Mouse (Mus musculus) cerebellum, postnatal 10 days (tissue): ENCODE results near the gene 1700025G04Rik.

Experiments
- DNase-seq, 2 experiments: peaks; one replicate each; pipeline ENCODE4 v3.0.0; 2021; ENCODE audit warnings: mixed read lengths in 2 of 2

Gene 1700025G04Rik

GRCm38 (mm10) chr1:151891194-151891593, 198.7 kb downstream of the 1700025G04Rik start:
- DNase-seq, result no peak

GRCm38 (mm10) chr1:151890041-151890621, 199.8 kb downstream of the 1700025G04Rik start:
- peak; percentile 46 to 48 for DNase-seq

DNA sequence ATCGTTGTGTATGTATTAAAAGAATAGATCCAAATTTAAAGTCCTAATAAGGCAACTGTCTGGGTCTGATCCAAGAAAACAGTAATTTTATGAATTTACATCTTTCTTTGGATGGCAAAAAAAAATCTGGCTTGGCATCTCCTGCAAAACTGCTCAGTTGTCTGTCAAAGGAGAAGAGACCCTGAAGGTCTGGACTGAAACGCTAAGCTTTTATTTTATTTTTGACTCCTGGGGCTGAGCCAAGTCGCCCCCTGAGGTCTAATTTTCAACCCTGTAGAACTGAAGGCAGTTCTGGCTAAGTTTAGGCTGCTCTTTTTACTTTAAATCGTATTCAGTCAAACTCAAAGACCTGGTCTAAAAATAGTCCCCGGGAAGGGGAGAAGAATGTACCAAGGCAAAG, 202.3 kb downstream of the 1700025G04Rik start:
- DNase-seq, result peak in 1 of 2 experiments; percentile 30

DNA sequence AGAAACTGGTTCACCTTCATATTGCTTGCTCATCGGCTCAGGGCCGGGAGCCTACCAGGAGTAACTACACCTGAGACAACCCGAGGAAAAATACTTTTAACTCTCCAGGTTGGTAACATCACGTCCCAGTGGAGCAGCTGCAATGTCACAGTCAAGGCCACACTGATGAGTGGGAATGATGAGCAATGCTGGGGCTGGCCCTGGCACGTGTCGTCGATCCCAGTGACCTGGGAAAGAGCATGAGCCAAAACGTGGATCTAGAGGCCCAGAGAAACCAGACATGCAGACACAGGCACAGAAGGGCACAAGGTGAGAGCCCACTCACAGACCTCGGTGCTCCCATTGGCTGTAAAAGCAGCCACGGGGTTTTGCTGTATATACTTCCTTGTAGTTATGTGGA, 202.8 kb downstream of the 1700025G04Rik start:
- no peak for DNase-seq

DNA sequence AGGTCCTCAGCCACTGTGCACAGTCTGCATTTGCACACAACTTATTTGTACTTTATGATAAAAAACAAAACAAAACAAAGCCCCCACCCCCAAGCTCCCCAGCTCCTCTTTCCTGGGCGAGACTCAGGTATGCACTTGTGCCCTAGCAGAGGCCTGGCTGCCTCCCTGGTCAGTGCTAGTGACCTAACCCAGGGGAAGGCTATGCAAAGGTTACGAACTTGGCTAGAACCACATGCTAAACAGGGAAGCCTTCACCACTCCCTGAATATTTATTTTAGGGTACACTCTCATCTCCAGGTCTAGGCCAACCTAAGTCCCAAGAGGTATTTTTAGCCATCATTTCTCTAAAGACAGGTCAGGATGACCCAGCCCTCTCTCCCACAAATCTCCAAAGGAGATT, 203.8 kb downstream of the 1700025G04Rik start:
- DNase-seq, result no peak

- DNase-seq, result no peak
Observed at GRCm38 (mm10) chr1:151881253-151881652, 208.7 kb downstream of the 1700025G04Rik start.

DNA sequence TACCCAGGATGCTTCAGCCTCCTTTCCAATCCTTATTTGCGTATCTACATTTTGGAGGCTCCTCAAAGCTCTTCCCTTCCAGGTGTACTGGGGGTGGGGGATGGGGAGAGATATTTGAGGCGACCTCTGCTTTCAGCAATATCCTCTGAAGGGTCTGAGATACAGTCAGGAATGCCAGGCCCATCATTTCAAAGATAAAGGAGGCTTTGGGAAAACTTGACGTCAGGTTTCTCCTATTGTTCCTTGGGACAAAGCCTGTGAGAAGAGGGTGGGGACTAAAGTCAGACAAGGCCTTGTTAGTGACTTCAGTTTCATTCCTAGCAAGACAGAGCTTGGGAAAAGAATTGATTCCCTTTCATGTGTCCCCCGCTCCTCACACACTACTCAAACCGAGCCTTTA, 209.2 kb downstream of the 1700025G04Rik start:
- DNase-seq, result no peak

DNA sequence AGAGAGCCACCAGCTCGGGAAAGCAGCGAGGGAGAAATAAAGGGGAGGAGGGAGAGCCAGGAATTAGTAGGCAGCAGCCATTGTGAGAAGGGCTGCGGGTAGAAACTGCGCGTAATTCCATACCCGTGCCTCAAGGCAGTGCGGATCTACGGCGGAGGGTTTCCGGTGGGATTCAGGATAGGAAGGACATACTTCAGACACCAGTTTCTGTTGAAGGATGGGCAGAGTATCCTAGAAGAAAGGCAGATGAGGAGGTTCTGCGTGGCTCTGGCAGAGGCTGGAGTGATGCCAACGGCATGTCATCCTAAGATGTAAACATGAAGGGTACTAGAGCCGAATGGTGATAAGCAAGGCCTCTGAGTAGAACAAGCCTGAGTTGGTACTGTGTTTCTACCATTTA, 210.0 kb downstream of the 1700025G04Rik start:
- peak; percentile 40 to 42 for DNase-seq

GRCm38 (mm10) chr1:151879308-151879850, 210.5 kb downstream of the 1700025G04Rik start:
- DNase-seq, result peak; percentile 44 to 51

- no peak for DNase-seq
Observed at GRCm38 (mm10) chr1:151878411-151878810, 211.5 kb downstream of the 1700025G04Rik start.

DNA sequence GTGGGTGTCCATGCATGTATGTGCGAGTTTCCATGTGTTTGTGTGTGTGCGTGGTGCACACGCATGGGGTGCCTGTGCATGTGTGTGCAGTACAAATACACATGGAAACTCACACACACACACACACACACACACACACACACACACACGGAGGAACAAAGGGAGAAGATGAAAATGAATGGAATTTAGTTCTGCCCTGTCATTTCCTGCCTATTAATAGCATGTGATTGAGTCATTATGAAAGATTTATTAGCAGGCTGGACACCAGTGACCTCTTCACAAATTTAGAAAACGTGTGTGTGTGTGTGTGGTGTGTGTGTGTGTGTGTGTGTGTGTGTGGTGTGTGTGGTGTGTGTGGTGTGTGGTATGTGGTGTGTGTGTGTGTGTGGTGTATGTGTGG, 217.0 kb downstream of the 1700025G04Rik start:
- no peak for DNase-seq

DNA sequence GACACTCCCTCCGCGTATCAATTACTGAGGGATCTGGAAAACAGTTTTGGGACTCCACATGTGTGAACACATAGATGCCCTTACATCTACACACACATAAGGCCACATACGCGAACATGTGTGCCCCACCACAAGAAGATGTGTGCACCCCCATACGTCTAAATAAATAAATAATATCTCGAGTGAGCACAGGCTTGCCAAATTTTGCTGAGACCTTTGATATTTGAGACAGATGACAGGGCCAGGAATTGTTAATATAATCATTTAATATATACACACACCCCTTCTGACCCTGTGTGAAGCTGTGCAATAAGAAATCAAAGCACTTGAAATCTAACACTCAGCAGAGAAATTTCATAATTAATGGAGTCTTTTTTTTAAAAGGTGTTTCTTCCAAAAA, 225.6 kb downstream of the 1700025G04Rik start:
- DNase-seq, result no peak

DNA sequence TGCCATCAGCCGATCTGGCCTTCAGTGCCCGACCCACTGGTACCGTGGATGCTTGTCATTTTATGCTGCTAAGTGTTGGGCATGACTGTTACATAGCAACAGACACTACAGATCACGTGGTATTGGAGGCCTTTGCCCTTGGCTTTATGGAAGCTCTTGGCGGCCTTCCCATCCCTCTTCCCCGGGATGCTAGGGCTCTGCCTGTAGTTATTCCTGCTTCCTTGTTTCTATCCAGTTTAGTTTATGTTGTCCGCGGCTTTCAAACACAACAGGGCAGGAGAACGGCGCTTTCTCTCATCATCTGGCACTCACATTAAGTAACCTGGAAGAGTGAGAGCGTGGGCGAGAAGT, 226.2 kb downstream of the 1700025G04Rik start:
- peak; percentile 57 to 62 for DNase-seq

- peak in 1 of 2 experiments; percentile 20 for DNase-seq
Observed at GRCm38 (mm10) chr1:151863135-151863796, 226.7 kb downstream of the 1700025G04Rik start.

DNA sequence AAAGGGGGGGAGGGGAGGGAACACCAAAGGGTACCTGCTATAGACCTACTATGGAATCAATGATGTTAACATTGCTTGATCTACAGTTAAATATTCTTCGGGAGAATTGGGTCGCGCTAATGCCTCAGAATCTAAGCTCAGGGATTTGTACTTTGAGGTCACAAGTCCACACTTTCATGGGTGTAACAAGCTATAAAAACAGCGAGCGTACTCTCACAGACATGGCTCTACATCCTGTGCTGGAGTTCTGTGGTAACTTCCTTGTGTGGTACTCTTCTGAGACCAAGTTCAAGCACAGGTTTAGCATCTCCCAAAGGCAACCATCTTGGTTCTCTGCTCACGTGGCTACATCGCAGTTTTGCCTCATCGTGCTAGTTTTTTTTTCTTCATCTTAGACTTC, 227.8 kb downstream of the 1700025G04Rik start:
- no peak for DNase-seq

GRCm38 (mm10) chr1:151861334-151861995, 228.5 kb downstream of the 1700025G04Rik start:
- DNase-seq, result no peak

- no peak for DNase-seq
Observed at GRCm38 (mm10) chr1:151858474-151858873, 231.5 kb downstream of the 1700025G04Rik start.

DNA sequence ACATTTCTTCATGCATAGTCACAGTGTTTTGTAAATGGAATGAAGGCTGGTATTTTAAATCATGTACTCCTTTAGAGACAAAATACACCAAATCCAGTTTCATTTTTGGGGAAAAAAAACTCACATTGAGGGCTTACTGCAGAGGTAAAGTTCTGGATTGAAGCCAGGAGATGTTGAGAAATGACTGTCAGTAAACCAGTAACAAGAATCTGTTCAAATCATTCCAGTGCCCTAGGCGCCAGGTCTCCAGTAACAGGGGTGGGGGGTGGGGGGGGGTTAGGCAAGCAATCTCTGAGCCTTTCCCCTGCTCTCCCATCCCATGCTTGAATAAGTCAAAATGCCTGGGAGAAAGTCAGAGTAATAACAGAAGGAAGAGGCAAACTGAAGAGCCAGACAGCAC, 234.4 kb downstream of the 1700025G04Rik start:
- DNase-seq, result no peak

DNA sequence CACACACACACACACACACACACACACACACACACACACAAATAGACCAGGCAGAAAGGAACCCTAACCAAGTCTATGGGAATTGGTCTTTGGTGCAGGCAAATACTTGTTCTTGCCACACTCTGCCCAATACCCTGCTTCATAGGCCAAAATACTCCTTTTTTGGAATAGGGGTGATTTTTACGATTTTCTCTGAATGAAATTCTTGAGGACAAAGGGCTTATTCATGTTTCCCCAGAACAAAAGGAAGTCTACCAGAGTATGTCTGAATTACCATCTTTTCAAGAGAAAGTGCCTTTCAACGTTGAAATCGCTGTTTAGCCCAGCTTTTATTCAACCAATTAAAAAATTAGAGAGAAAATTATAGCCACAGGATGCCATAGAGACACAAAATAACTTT, 237.9 kb downstream of the 1700025G04Rik start:
- no peak for DNase-seq

DNA sequence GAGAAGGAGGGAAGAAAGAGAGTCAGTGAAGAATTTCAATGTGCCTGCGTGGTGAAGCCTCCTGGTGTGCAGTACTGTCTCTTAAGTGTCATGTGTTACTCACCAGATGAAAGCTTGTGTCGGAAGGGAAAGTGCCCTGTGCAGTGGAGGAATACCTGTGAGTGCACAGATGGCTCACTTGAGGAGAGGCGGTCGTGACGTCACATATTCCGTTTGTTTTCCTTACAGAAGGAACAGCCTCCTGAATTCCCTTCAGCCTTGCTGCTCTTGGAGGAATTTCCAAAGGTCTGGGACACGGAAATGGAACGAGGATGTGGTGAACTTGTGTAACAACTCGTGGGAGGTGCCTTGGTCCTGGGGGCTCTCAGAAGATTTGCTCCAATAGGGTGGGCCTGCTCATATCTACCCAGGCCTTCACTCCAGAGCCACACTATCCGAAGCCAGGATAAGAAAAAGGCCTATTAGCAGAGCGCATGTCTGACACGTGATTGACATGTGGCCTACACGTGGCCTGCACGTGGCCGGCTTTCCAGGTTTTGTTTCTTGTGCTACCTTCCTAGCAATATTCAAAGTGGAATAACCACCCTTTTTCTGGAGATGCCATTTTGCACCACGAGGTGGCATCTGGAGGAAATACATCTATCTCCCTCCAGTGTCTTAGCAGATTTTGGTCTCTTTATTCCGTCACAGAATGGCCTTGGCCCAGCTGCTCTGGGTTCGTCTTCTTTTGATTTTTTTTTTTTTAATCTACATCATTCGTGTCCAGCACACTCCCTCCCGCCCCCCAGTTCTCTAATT, 238.7 kb downstream of the 1700025G04Rik start:
- peak; percentile 23 to 32 for DNase-seq

DNA sequence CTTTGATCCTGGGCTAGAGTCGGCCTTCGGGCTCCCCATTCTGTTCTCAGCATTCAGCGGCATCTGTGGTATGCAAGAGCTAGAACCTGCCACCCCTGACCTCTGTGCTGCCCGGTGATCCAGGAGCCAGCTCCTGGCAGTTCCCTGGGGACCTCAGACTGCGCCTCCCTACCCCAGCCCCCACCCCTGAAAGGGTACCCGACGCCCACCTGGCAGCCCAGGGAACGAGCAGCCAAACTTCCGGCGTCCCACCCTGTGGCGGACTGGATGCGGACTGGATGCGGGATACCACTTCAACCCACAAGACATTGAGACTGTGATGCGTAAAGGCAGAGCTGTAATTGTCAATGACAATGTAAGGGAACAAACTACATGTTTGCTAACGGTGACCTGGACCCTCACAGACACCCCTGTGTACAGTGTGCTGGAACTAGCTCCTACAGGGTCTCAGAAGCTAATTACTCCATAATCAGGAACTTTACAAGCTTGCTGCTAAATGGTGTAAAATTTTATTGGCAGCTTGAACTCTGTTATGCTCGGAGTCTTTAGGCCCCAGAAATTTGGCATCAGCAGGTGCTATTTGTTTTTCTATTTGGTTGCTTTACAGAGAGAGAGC, 239.8 kb downstream of the 1700025G04Rik start:
- no peak for DNase-seq

- DNase-seq, result no peak
Observed at GRCm38 (mm10) chr1:151848286-151848685, 241.6 kb downstream of the 1700025G04Rik start.
